Mouse (Mus musculus) MEL (cell line): Measurements from ENCODE around the gene Akr1cl. TPM values are rescaled to one million over a fixed set of nuclear protein-coding genes. Genes with fewer than 3 reads are reported as not detected.

Source experiments
- DNase-seq: peaks from one replicate; pipeline ENCODE4 v3.0.0; 2011; ENCODE audit warnings: low read depth, low spot score
- H3K27ac ChIP-seq: 2 replicates; pipeline ENCODE4 v1.5.1; 2012; ENCODE audit warnings: low read depth, mild to moderate bottlenecking, control low read depth, low read length, moderate library complexity; ENCODE audit not compliant: control insufficient read depth
- H3K27me3 ChIP-seq, 2 experiments: fragments of 150-350 bp in 1 of 2; sonication (generic) in 1 of 2; 2 replicates each; pipeline ENCODE4 v1.6.1; 2012; ENCODE audit warnings: low read length in 2 of 2, mild to moderate bottlenecking in 2 of 2, improper control_type of control experiment in 1 of 2, moderate library complexity in 1 of 2; ENCODE audit not compliant: insufficient read depth in 2 of 2, control insufficient read depth in 1 of 2
- H3K36me3 ChIP-seq, 2 experiments: 2 replicates each; pipeline ENCODE4 v1.6.1; 2012 to 2014; ENCODE audit warnings: low read length in 2 of 2, improper control_type of control experiment in 1 of 2, inconsistent platforms in 1 of 2, mild to moderate bottlenecking in 1 of 2; ENCODE audit not compliant: insufficient read depth in 2 of 2, control insufficient read depth in 1 of 2
- H3K4me1 ChIP-seq, 2 experiments: fragments of 150-350 bp in 1 of 2; sonication (generic) in 1 of 2; 2 replicates each; pipeline ENCODE4 v1.6.1; 2012; ENCODE audit warnings: low read length in 2 of 2, improper control_type of control experiment in 1 of 2, mild to moderate bottlenecking in 1 of 2; ENCODE audit not compliant: insufficient read depth in 2 of 2, control insufficient read depth in 1 of 2
- H3K4me3 ChIP-seq, 2 experiments: fragments of 150-350 bp in 1 of 2; sonication (generic) in 1 of 2; 2 replicates each; pipeline ENCODE4 v1.5.1; 2012; ENCODE audit warnings: low read depth in 2 of 2, low read length in 2 of 2, mild to moderate bottlenecking in 2 of 2, moderate library complexity in 2 of 2, control low read depth in 1 of 2, improper control_type of control experiment in 1 of 2; ENCODE audit not compliant: control insufficient read depth in 1 of 2, insufficient read depth in 1 of 2
- H3K79me2 ChIP-seq: 2 replicates; pipeline ENCODE4 v1.6.1; 2012; ENCODE audit warnings: mild to moderate bottlenecking, low read length, moderate library complexity; ENCODE audit not compliant: control insufficient read depth, poor library complexity, insufficient read depth
- H3K9ac ChIP-seq: 2 replicates; pipeline ENCODE4 v1.6.1; 2012; ENCODE audit warnings: low read depth, mild to moderate bottlenecking, control low read depth, low read length, moderate library complexity; ENCODE audit not compliant: control insufficient read depth, poor library complexity, severe bottlenecking
- H3K9me3 ChIP-seq: fragments of 150-350 bp; sonication (generic); replicated peaks from 2 replicates; pipeline ENCODE4 v1.6.1; 2012; ENCODE audit warnings: mild to moderate bottlenecking, low read length, improper control_type of control experiment, moderate library complexity; ENCODE audit not compliant: insufficient read depth
- CHD1 ChIP-seq: IDR thresholded peaks from 2 replicates; pipeline ENCODE4 v1.6.1; 2012; ENCODE audit warnings: low read depth, mild to moderate bottlenecking, inconsistent platforms, low read length, improper control_type of control experiment
- CHD2 ChIP-seq: IDR thresholded peaks from 2 replicates; pipeline ENCODE4 v1.6.1; 2011; ENCODE audit warnings: low read length, improper control_type of control experiment
- CTCF ChIP-seq, 3 experiments: IDR thresholded peaks in 2 of 3; conservative IDR thresholded peaks in 1 of 3; 2 replicates each; pipeline ENCODE4 v1.5.1; 2011 to 2012; ENCODE audit warnings: low read length in 3 of 3, low read depth in 2 of 3, mild to moderate bottlenecking in 2 of 3, improper control_type of control experiment in 1 of 3, inconsistent platforms in 1 of 3, mixed read lengths in 1 of 3, moderate library complexity in 1 of 3; ENCODE audit not compliant: control insufficient read depth in 1 of 3, insufficient read depth in 1 of 3, poor library complexity in 1 of 3, severe bottlenecking in 1 of 3
- EP300 ChIP-seq, 2 experiments: IDR thresholded peaks; 2 replicates each; pipeline ENCODE4 v1.6.1; 2011; ENCODE audit warnings: improper control_type of control experiment in 2 of 2, low read length in 2 of 2, low read depth in 1 of 2, mild to moderate bottlenecking in 1 of 2
- JUND ChIP-seq: IDR thresholded peaks from 2 replicates; pipeline ENCODE4 v1.6.1; 2011; ENCODE audit warnings: low read depth, mild to moderate bottlenecking, improper control_type of control experiment, low read length
- KAT2A ChIP-seq: conservative IDR thresholded peaks from 2 replicates; pipeline ENCODE4 v1.6.1; 2012; ENCODE audit warnings: low read depth, low read length, improper control_type of control experiment, inconsistent platforms
- MAX ChIP-seq: IDR thresholded peaks from 2 replicates; pipeline ENCODE4 v1.6.1; 2011; ENCODE audit warnings: low read length, improper control_type of control experiment
- MEF2A ChIP-seq: IDR thresholded peaks from 2 replicates; pipeline ENCODE4 v1.6.1; 2014; ENCODE audit warnings: low read depth, mild to moderate bottlenecking, inconsistent platforms, low read length, improper control_type of control experiment; ENCODE audit not compliant: poor library complexity, insufficient replicate concordance, severe bottlenecking; ENCODE audit errors: extremely low read depth
- MYB ChIP-seq: IDR thresholded peaks from 2 replicates; pipeline ENCODE4 v1.6.1; 2011; ENCODE audit warnings: mild to moderate bottlenecking, low read depth, low read length, improper control_type of control experiment
- MYC ChIP-seq: IDR thresholded peaks from 2 replicates; pipeline ENCODE4 v1.6.1; 2011; ENCODE audit warnings: low read depth, mild to moderate bottlenecking, low read length, improper control_type of control experiment, moderate library complexity
- NELFE ChIP-seq: IDR thresholded peaks from 2 replicates; pipeline ENCODE4 v1.6.1; 2011; ENCODE audit warnings: low read depth, low read length, improper control_type of control experiment
- NRF1 ChIP-seq: IDR thresholded peaks from 2 replicates; pipeline ENCODE4 v1.6.1; 2014; ENCODE audit warnings: low read depth, mild to moderate bottlenecking, inconsistent platforms, low read length, improper control_type of control experiment, moderate library complexity; ENCODE audit not compliant: poor library complexity, insufficient read depth, severe bottlenecking
- POLR2AphosphoS2 ChIP-seq: IDR thresholded peaks from 2 replicates; pipeline ENCODE4 v1.6.1; 2011; ENCODE audit warnings: low read length, improper control_type of control experiment
- RAD21 ChIP-seq: IDR thresholded peaks from 2 replicates; pipeline ENCODE4 v1.6.1; 2011; ENCODE audit warnings: mild to moderate bottlenecking, low read depth, low read length, improper control_type of control experiment
- SIN3A ChIP-seq: IDR thresholded peaks from 2 replicates; pipeline ENCODE4 v1.6.1; 2012; ENCODE audit warnings: low read length, improper control_type of control experiment, inconsistent platforms
- SMC3 ChIP-seq: IDR thresholded peaks from 2 replicates; pipeline ENCODE4 v1.6.1; 2011; ENCODE audit warnings: low read depth, low read length, improper control_type of control experiment
- TAL1 ChIP-seq: IDR thresholded peaks from 2 replicates; pipeline ENCODE4 v1.6.1; 2012; ENCODE audit warnings: mild to moderate bottlenecking, inconsistent platforms, low read length, moderate library complexity, mixed read lengths
- USF1 ChIP-seq: IDR thresholded peaks from 2 replicates; pipeline ENCODE4 v1.6.1; 2014; ENCODE audit warnings: low read depth, mild to moderate bottlenecking, inconsistent platforms, low read length, improper control_type of control experiment, moderate library complexity
- ZC3H11A ChIP-seq: IDR thresholded peaks from 2 replicates; pipeline ENCODE4 v1.6.1; 2012; ENCODE audit warnings: low read depth, mild to moderate bottlenecking, inconsistent platforms, low read length, improper control_type of control experiment
- ZMIZ1 ChIP-seq: IDR thresholded peaks from 2 replicates; pipeline ENCODE4 v1.6.1; 2012; ENCODE audit warnings: low read depth, mild to moderate bottlenecking, inconsistent platforms, low read length, improper control_type of control experiment, moderate library complexity
- polyA plus RNA-seq, 2 experiments: library from polyadenylated mRNA; stranded (reverse) in 1 of 2; unstranded in 1 of 2; fragments of >175 nt in 1 of 2; fragments of >200 nt in 1 of 2; gene quantifications; 2 replicates each; pipeline versions ENCODE4 v1.2.1 to v1.2.4; 2012; ENCODE audit warnings: low replicate concordance in 2 of 2, low read depth in 1 of 2; ENCODE audit not compliant: insufficient read length in 2 of 2, insufficient read depth in 1 of 2, missing spikeins in 1 of 2
- total RNA-seq: library from RNA; depleted of rRNA; stranded (reverse); fragments of 300-350 nt; gene quantifications from 2 replicates; pipeline ENCODE4 v1.2.3, GENCODE M21; 2012

The Akr1cl gene
- total and polyA plus RNA-seq, 3 experiments, result not detected

GRCm38 (mm10) chr1:65046401-65047109 is 14.0 kb upstream of the Akr1cl start:
- H3K27me3 ChIP-seq, result no peaks in the 10 kb centered on the region
- H3K27ac ChIP-seq, result no peak overlapping the region
- H3K79me2 ChIP-seq, result no peaks in the 10 kb centered on the region
- peak; percentile 49 to 76 (median 61) for TF ChIP-seq CTCF (IDR thresholded peaks at IDR 0.05 in 2 of 3, conservative IDR thresholded peaks at IDR 0.05 in 1 of 3; ENCODE audit: control insufficient read depth in 1 of 3, insufficient read depth in 1 of 3, low read depth in 2 of 3, low read length in 3 of 3, poor library complexity in 1 of 3, severe bottlenecking in 1 of 3)
- peak; percentile 77 for TF ChIP-seq RAD21
- no peak for TF ChIP-seq TAL1
- no peak for TF ChIP-seq MAX
- TF ChIP-seq NRF1, result no peak
- TF ChIP-seq EP300 (IDR thresholded peaks at IDR 0.05; ENCODE audit: low read depth in 1 of 2, low read length in 2 of 2), result no peak
- peak; percentile 64 for TF ChIP-seq ZC3H11A
- no peak for TF ChIP-seq JUND
- no peak for TF ChIP-seq KAT2A
- TF ChIP-seq SMC3, result peak; percentile 68
- TF ChIP-seq MYC, result no peak
- TF ChIP-seq NELFE, result no peak
- no peak for TF ChIP-seq MYB
- no peak for TF ChIP-seq POLR2AphosphoS2
- TF ChIP-seq CHD2, result no peak
- no peak for TF ChIP-seq SIN3A
- TF ChIP-seq USF1, result no peak
- TF ChIP-seq MEF2A, result no peak
- TF ChIP-seq, all 39 proteins: peak for 4
- Histone ChIP-seq H3K4me3 (no peak overlapping the region), H3K4me1 (no peaks in the 10 kb centered on the region), H3K9ac (no peak overlapping the region), H3K9me3 (no peaks in the 10 kb centered on the region), H3K36me3 (no peaks in the 10 kb centered on the region)
- DNase-seq, result peak; percentile 48

- H3K4me1 ChIP-seq, result no peaks in the 10 kb centered on the region
- H3K9ac ChIP-seq, result no peak overlapping the region
- H3K79me2 ChIP-seq, result no peaks in the 10 kb centered on the region
- H3K4me3 ChIP-seq, result no peak overlapping the region
- H3K36me3 ChIP-seq, result no peaks in the 10 kb centered on the region
- H3K27me3 ChIP-seq, result no peaks in the 10 kb centered on the region
- no peak overlapping the region for H3K27ac ChIP-seq
- DNase-seq, result no peak
- H3K9me3 ChIP-seq, result no peaks in the 10 kb centered on the region
- TF ChIP-seq RAD21, result no peak
- TF ChIP-seq ZMIZ1, result no peak
- TF ChIP-seq CHD1, result no peak
Observed at GRCm38 (mm10) chr1:65043433-65043832, 10.9 kb upstream of the Akr1cl start.
